Mouse (Mus musculus) layer of hippocampus, adult 9-11 months (tissue): ENCODE results near the gene B4galnt4.
"Not testable (repeated sequence)": the region's sequence is repeated elsewhere in the genome, so short reads cannot be mapped to it uniquely, and the experiment has no call there.

Experiments used
- DNase-seq: peaks from one replicate; pipeline ENCODE4 v3.0.0; 2022

Gene B4galnt4

DNA sequence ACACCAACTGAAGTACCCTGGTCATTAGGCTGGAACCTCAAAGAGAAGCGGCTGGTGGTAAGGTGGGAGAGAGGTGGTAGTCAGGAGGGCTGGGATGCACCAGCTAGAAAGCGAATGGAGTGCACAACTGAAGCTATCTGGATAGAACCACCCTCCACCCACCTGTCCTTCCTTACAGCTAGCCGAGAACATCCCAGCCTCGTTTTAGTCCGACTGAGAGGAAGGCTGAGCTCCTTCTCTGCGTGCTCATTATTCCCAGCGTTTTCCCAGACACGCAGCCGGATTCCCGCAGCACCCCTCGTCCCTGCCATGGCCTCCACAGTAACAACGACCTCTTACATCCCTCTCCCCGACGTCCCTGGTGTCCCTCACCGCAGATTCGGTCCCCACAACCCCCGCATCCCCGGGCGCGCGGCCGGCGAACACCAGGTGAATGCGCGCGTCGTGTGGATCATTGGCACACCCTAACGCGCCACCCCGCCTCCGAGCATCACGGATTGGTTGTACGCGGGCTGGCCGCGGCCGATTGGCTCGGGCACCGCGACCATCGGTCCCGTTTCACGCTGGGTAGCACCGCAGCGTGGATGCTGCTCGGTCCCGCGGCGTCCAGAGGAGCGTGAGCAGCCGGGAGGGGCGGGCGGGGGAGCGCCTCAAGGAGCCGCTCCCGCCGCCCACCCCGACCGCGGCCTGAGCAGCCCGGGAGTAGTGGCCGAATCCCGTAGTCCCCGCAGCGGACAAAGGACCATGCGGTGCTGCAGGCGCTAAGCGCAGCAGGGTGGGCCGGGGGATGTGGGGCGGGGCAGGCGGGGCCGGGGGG lies at the start of gene B4galnt4:
B4galnt4 (plus strand) TSS at position 679 of the 817 bp plus-strand sequence.
- peak; percentile 93 for DNase-seq

GRCm38 (mm10) chr7:141011238-141011770 lies 49.6 kb upstream of the B4galnt4 start:
- no peak for DNase-seq

GRCm38 (mm10) chr7:141016707-141017697 lies 43.9 kb upstream of the B4galnt4 start:
- DNase-seq: peak; percentile 26

GRCm38 (mm10) chr7:141017824-141018223 lies 43.1 kb upstream of the B4galnt4 start, which contains the start of gene Ifitm6:
TSS of gene Ifitm6 (minus strand) at chr7:141017924.
- DNase-seq: not testable (repeated sequence)

DNA sequence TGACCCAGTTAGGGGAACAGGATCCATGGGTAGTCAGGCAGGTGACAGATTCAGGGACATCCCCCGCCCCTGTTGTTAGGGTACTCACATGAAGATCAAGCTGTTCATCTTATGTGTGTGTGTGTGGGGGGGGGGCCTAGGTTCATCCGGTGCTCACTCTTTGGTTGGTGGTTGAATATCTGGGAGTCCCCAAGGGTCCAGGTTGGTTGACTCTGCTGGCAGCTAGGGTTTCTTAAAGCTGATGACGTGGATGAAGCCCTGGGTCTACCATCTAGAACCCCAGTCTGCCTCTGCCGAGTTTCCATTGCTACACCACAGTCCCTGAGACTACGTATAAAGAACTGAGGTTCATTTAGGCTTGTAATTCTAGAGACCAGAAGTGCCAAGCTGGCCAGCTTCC lies 41.9 kb upstream of the B4galnt4 start:
- DNase-seq: no peak

- no peak for DNase-seq
Observed at GRCm38 (mm10) chr7:141021489-141022449, 39.1 kb upstream of the B4galnt4 start.

- no peak for DNase-seq
Observed at GRCm38 (mm10) chr7:141024865-141025838, 35.8 kb upstream of the B4galnt4 start.

- no peak for DNase-seq
Observed at GRCm38 (mm10) chr7:141026097-141026739, 34.7 kb upstream of the B4galnt4 start.

GRCm38 (mm10) chr7:141026740-141027098 lies 34.2 kb upstream of the B4galnt4 start:
- DNase-seq: no peak

DNA sequence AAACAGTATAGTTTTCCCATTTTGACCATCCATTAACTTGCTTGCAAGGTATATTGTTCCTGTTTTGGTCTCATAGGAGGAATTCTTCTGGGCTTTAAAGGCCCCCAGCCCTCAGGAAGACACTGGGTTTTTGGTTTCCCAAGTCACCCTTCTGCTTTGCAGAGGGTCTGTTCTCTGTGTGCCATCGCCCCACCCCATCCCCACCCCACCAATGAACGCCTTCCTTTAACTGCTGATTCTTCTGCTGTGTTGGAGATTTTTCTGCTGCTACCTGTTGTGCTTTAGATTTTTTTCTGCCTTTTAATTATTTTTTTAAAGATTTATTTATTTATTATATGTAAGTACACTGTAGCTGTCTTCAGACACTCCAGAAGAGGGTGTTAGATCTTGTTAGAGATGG lies 32.1 kb upstream of the B4galnt4 start, which contains the start of gene Gm17387:
Gm17387 (plus strand) TSS at position 301 of the 400 bp plus-strand sequence.
- DNase-seq: no peak

DNA sequence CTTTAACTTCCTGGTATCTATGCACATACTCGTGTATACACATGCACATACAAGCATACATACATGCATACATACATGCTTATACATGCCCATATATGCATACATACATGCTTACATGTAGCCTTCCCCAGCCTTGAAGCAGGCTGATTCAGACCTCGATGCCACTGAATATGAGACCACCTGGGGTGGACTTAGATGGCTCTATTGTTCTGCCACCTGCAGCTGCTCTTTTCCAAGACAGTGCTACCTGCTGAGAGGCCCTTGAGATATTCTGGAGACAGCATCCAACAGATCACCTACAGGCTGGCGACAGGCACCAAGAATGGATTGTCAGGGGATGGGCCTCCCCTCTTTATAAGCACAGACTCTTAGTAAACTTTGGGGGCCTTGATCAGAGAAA lies 30.5 kb upstream of the B4galnt4 start:
- DNase-seq: no peak

DNA sequence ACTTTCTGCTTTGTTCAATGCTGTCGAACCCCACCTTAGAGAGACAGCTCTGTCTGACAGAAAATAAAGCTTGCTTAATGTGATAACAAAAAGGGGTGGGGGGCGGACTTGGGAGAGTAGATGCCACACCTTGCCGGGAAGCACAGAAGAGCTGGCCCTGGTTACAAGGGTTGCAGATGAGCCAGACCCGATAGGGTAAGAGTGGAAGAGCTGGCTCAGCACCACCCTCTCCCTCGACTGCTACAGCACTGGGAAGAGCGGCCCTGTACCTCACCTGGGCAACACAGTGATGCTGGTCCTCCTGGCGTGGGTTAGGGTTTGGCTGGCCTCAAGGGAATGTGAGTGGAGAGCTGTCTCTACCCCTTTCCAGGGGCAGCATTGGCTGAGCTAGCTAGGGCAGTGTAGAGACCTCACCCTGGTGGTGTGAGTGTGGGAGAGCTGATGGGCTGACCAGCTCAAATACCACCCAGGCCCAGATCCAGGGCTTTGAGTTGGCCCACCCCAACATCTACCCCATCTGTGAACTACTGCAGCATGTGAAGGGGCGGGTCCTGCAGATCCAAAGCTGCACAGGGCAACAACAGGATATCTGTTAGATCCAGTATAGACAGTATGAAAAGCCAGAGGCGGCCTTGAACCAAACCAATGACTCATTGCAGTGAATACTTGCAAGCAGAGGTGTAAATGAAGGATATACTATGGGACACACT lies 28.3 kb upstream of the B4galnt4 start:
- DNase-seq: no peak

DNA sequence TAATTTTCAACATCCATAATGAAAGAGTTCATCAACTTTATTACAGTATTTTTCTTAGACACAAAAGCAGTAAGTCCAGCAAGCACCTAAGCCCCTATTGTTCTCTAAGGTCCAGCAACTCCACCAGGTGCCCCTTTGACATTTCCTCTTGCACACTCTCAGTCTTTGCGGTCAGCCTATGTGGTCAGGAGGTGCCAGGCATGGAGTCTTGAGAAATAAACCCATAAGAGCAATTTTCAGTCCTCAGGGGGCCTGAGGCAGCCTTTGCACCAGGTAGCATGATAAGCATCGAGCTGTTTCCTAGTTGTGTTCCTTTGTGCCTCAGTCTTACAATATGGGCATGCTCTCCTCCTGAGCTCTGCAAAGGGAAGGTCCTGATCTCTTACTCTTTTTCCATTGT lies 24.3 kb upstream of the B4galnt4 start:
- not testable (repeated sequence) for DNase-seq

DNA sequence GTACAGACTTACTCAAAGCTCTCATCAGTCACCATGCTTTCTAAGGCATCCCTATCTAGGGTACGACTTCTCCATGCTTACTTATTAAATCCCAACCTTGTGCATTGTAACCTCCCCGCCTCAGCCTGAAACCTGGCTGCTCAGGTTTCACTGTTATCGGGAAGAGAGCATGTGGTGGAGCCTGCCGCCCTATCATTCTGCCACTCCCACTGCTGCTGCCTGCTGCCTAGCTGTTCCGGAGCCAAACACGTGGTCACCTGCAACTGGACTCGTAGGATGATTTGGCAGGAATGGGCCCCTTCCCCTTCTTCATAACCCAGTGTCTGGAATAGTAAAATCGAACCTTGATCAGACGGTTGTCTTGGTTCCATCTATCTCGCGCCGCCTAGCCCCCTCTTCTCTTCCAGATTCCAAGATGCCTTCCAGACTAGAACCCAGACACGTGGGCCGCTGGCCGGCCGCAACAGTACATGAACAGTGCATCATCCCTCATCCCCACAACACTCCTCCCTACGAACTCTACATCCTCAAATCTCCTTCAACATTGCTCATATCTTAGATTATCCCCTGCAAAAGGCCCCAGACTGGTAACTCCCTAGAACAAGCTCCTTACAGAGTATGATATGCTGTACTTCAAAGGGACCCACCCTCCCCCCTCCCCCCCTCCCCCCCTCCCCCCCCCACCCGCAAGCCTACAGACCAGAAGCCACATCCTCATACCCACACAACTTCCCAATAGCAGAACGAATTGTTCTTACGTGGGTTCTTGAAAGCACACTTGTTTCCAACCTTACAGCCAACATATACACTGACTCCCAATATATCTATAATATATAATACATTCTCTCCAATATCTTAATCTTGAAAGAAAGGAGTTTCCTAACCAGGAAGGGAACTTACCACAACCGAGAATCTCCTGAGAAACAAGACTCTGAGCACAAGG lies 22.5 kb upstream of the B4galnt4 start:
- no peak for DNase-seq

DNA sequence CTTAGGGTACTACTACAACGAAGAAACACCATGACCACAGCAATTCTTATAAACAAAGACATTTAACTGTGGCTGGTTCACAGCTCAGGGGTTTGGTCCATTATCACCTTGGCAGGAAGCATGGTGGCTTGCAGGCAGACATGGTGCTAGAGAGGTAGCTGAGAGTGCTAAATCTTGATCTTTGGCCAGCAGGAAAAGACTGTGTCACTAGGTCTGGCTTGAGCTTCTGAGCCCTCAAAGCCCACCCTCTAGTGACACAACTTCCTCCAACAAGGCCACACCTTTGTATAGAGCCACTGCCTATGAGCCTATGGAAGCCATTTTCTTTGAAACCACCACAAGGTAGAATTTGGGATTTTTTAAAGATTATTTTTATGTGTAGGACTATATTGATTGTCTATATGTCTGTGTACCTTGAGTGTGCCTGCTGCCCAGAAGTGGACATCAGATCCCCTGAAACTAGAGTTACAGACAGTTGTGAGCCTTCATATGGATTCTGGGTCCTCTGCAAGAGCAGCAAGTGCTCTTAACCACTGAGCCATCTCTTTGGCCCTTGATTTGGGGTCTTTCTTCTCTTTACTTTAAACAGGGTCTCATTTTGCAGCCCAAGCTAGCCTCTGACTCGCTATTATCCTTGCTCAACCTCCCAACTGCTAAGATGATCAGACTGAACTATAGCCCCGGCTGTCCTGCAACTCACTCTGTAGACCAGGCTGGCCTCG lies 21.4 kb upstream of the B4galnt4 start:
- no peak for DNase-seq

DNA sequence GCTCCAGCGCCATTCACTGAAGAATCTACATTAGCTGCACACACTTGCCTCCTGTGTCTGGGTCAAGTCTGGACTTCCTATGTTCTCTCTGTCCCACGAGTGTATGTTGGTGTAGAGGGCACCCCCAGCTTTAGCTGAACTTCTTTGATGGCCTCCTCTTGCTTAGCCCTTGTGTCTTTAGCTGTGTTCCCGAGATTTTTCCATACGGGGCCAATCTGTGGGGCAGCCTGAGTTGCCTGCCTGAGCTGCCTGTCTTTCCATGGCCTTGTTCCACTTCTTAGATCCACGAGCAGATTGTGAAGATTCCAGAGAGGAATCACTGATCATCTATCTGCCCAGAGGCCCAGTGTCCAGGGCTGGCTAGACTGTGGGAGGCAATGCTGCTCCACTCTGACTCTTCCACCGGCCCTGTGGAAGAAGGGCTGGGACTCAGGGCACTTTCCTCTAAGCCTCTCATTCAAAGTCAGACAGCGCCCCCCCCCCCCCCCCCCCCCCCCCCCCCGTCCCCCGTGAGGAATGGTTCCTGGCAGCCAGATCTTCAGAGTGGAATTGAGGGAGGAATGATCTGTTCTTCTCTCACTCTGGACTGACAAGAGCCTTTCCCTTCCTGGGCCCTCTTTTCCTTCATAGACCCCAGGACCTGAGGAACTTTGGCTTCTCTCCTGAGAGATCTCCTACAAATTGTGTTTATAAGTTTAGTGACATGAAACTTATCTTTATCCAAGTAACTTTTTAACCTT lies 19.9 kb upstream of the B4galnt4 start:
- no peak for DNase-seq

GRCm38 (mm10) chr7:141041661-141042060 lies 19.2 kb upstream of the B4galnt4 start:
- no peak for DNase-seq
